Mouse (Mus musculus): ENCODE results near the gene Hs2st1. TPM values are rescaled to one million over a fixed set of nuclear protein-coding genes. Genes with fewer than 3 reads are reported as not detected.

The Hs2st1 gene
- polyA plus RNA-seq, 1 experiment from 2014 or later, result 19.7 TPM

- no peak overlapping the region for H3K4me2 ChIP-seq (replicated peaks)
- no peaks in the 10 kb centered on the region for H3K27me3 ChIP-seq
- H3K4me3 ChIP-seq, result no peak overlapping the region
- no peak for ATAC-seq (replicated peaks)
- H3K27ac ChIP-seq (replicated peaks), result peak overlapping the region; percentile 5
- H3K9ac ChIP-seq (replicated peaks), result no peak overlapping the region
- H3K36me3 ChIP-seq, result no peaks in the 10 kb centered on the region
- no peaks in the 10 kb centered on the region for H3K9me3 ChIP-seq
- peaks cover 30% of the 10 kb centered on the region for H3K4me1 ChIP-seq
- 43% methylated on average over 7 of the region's 7 CpGs for WGBS
These were observed 175.5 kb downstream of the Hs2st1 start for GRCm38 (mm10) chr3:144394454-144394943.

- no peak overlapping the region for H3K4me2 ChIP-seq (replicated peaks)
- 67% methylated on average over 4 of the region's 4 CpGs for WGBS
- no peak overlapping the region for H3K9ac ChIP-seq (replicated peaks)
- no peak overlapping the region for H3K27ac ChIP-seq (replicated peaks)
- no peak overlapping the region for H3K4me3 ChIP-seq
- H3K27me3 ChIP-seq, result peaks cover 9% of the 10 kb centered on the region; the same call in 1 of the 2 replicates
- no peaks in the 10 kb centered on the region for H3K4me1 ChIP-seq
- H3K36me3 ChIP-seq, result no peaks in the 10 kb centered on the region
- no peaks in the 10 kb centered on the region for H3K9me3 ChIP-seq
- peak; percentile 41; the same call in 1 of the 2 replicates for ATAC-seq (replicated peaks)
These were observed 183.5 kb downstream of the Hs2st1 start for GRCm38 (mm10) chr3:144386446-144386845.

GRCm38 (mm10) chr3:144384648-144385047 is 185.3 kb downstream of the Hs2st1 start:
- no peak overlapping the region for H3K27ac ChIP-seq (replicated peaks)
- H3K36me3 ChIP-seq, result no peaks in the 10 kb centered on the region
- no peak for ATAC-seq (replicated peaks)
- WGBS, result 90% methylated on average over 10 of the region's 10 CpGs
- no peak overlapping the region for H3K4me2 ChIP-seq (replicated peaks)
- H3K9me3 ChIP-seq, result no peaks in the 10 kb centered on the region
- H3K4me3 ChIP-seq, result no peak overlapping the region
- H3K27me3 ChIP-seq, result peaks cover 9% of the 10 kb centered on the region; the same call in 1 of the 2 replicates
- H3K4me1 ChIP-seq, result peaks cover 8% of the 10 kb centered on the region
- no peak overlapping the region for H3K9ac ChIP-seq (replicated peaks)

- H3K4me1 ChIP-seq, result peaks cover 33% of the 10 kb centered on the region
- H3K9me3 ChIP-seq, result no peaks in the 10 kb centered on the region
- H3K4me2 ChIP-seq (replicated peaks), result peak overlapping the region; percentile 34
- peaks cover 9% of the 10 kb centered on the region; the same call in 1 of the 2 replicates for H3K27me3 ChIP-seq
- H3K4me3 ChIP-seq, result no peak overlapping the region
- ATAC-seq (replicated peaks), result no peak
- no peak overlapping the region for H3K27ac ChIP-seq (replicated peaks)
- H3K9ac ChIP-seq (replicated peaks), result no peak overlapping the region
- H3K36me3 ChIP-seq, result no peaks in the 10 kb centered on the region
- 45% methylated on average over 16 of the region's 16 CpGs for WGBS
These were observed 188.5 kb downstream of the Hs2st1 start for GRCm38 (mm10) chr3:144381431-144381980.

- ATAC-seq (replicated peaks), result peak; percentile 72
- no peak overlapping the region for H3K9ac ChIP-seq (replicated peaks)
- H3K27me3 ChIP-seq, result peaks cover 9% of the 10 kb centered on the region; the same call in 1 of the 2 replicates
- peaks cover 33% of the 10 kb centered on the region for H3K4me1 ChIP-seq
- H3K4me3 ChIP-seq, result peak overlapping the region; percentile 15
- no peak overlapping the region for H3K27ac ChIP-seq (replicated peaks)
- H3K4me2 ChIP-seq (replicated peaks), result peak overlapping the region; percentile 34
- no peaks in the 10 kb centered on the region for H3K9me3 ChIP-seq
- H3K36me3 ChIP-seq, result no peaks in the 10 kb centered on the region
- WGBS, result 2% methylated on average over 18 of the region's 18 CpGs
These were observed 189.1 kb downstream of the Hs2st1 start for GRCm38 (mm10) chr3:144380921-144381320.

GRCm38 (mm10) chr3:144379801-144380200 is 190.2 kb downstream of the Hs2st1 start:
- no peaks in the 10 kb centered on the region for H3K9me3 ChIP-seq
- H3K4me3 ChIP-seq, result no peak overlapping the region
- H3K36me3 ChIP-seq, result no peaks in the 10 kb centered on the region
- no peak overlapping the region for H3K27ac ChIP-seq (replicated peaks)
- no peak overlapping the region for H3K4me2 ChIP-seq (replicated peaks)
- WGBS, result 72% methylated on average over 4 of the region's 4 CpGs
- peaks cover 9% of the 10 kb centered on the region; the same call in 1 of the 2 replicates for H3K27me3 ChIP-seq
- peaks cover 33% of the 10 kb centered on the region for H3K4me1 ChIP-seq
- ATAC-seq (replicated peaks), result no peak
- H3K9ac ChIP-seq (replicated peaks), result no peak overlapping the region

Other genes starting within 250 kb of the Hs2st1 start
- gene Selenof, start 123 bp upstream of the Hs2st1 start, polyA plus RNA-seq (2015; fragmentation: Nextera tagmentation; extraction: Ambion mirVana), result 528 and 529 TPM in 2 replicates
- gene Sh3glb1, start 150.2 kb upstream of the Hs2st1 start, polyA plus RNA-seq (2015; fragmentation: Nextera tagmentation; extraction: Ambion mirVana), result 92.1 and 96.7 TPM in 2 replicates
- gene Clca3a1, start 190.8 kb upstream of the Hs2st1 start, polyA plus RNA-seq (2015; fragmentation: Nextera tagmentation; extraction: Ambion mirVana), result 0.34 and 0.59 TPM in 2 replicates
- gene Clca3a2, start 249.3 kb upstream of the Hs2st1 start, polyA plus RNA-seq (2015; fragmentation: Nextera tagmentation; extraction: Ambion mirVana), result 0.65 TPM in 1 of 2 replicates, not detected in the other